Mouse (Mus musculus): ENCODE data around the gene Nanog. TPM values are rescaled to one million over a fixed set of nuclear protein-coding genes. Genes with fewer than 3 reads are reported as not detected.

The Nanog gene
- polyA plus RNA-seq, 1 experiment from 2014 or later = 0.09 TPM

DNA sequence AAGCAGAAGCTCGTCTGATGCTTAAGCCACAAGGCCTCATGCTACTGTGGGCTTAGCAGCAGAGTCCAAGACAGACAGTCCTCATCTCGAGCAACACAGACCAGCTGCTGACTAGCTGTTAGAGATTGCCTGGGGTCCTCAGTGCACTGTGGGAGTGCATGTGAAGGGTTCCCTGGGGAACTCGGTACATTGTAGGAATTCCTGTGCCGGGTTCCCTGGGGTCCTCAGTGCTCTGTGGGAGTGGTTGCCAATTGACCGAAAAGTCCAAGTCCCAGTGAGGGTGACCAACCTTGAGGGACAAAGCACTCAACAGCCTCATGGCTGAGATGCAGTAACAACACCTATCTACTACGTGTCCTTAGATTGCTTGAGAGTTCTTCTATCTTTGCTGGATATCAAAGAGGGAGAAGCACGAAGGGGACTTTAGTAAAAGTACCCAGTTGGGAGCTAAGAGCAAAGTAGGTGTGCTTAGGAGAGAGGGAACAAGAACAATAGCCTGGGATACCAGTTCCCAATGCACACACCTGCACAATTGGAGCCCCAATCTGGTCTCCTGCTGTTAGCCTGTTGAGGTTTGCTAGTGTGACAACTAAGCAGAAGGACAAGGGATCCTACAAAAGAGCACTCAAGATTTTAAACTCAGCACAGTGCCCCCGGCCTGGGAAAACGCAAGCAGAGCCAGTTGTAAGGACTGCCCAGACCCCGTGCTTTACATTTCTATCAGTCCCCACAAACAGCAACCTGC is 37.4 kb downstream of the Nanog start:
- H3K27me3 ChIP-seq (replicated peaks) = peaks cover 39% of the 10 kb centered on the region
- ATAC-seq (ENCODE audit: low FRiP score, low read depth) = no peak

DNA sequence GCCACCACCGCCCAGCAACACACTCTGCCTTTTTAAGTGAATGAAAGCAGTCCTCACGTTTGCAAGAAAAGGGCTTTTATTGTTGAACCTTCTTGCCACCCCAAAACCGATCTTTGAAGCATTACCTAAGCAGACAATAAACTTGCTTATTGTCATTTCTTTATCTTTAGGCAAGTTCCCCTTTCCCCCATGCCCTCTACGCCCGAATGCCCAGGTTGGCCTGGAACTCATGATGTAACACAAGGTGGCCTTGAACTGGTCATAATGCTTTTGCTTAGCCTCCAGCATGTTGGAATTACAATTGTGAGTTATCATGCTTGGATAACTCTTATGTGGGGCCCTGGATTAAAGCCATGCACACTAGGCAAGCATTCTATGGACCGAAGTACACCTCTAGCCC is 43.3 kb downstream of the Nanog start:
- no peak overlapping the region for H3K4me3 ChIP-seq
- ATAC-seq (ENCODE audit: low FRiP score, low read depth) = no peak
- H3K9ac ChIP-seq = no peak overlapping the region
- H3K36me3 ChIP-seq = no peaks in the 10 kb centered on the region
- no peaks in the 10 kb centered on the region for H3K9me3 ChIP-seq
- H3K27me3 ChIP-seq (replicated peaks) = no peaks in the 10 kb centered on the region
- H3K4me1 ChIP-seq = no peaks in the 10 kb centered on the region
- no peak overlapping the region for H3K27ac ChIP-seq
- 83% methylated on average over 6 of the region's 6 CpGs for WGBS
- no peak overlapping the region for H3K4me2 ChIP-seq (replicated peaks)

More for the DNA sequence above, 37.4 kb downstream of the Nanog start:
- Histone ChIP-seq H3K27ac (no peak overlapping the region), H3K36me3 (no peaks in the 10 kb centered on the region), H3K9ac (no peak overlapping the region), H3K4me2 (replicated peaks) (no peak overlapping the region), H3K4me3 (no peak overlapping the region), H3K4me1 (peaks cover 13% of the 10 kb centered on the region; the same call in 1 of the 2 replicates), H3K9me3 (no peaks in the 10 kb centered on the region)
- WGBS = 20% methylated on average over 10 of the region's 10 CpGs

DNA sequence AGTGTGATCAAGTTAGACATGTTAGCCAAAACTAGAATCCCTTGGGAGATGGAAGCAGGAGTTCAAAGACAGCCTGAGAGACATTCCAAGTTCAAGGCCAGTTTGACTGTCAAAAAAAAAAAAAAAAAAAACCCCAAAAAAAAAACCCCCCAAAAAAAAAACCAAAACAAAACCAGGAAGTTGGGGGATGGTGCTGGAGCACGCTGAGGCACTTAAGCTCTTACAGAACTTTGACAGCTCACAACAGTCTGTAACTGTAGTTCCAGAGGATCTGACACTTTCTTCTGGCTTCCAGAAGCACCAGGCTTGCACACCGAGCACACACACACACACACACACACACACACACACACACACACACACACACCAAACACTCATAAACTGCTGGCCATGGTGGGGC is 48.6 kb downstream of the Nanog start:
- Histone ChIP-seq H3K4me3 (no peak overlapping the region), H3K4me1 (no peaks in the 10 kb centered on the region), H3K4me2 (replicated peaks) (no peak overlapping the region), H3K27ac (no peak overlapping the region), H3K27me3 (replicated peaks) (no peaks in the 10 kb centered on the region), H3K36me3 (no peaks in the 10 kb centered on the region), H3K9ac (no peak overlapping the region), H3K9me3 (no peaks in the 10 kb centered on the region)
- no peak for ATAC-seq (ENCODE audit: low FRiP score, low read depth)
- WGBS = 65% methylated on average over 2 of the region's 2 CpGs

DNA sequence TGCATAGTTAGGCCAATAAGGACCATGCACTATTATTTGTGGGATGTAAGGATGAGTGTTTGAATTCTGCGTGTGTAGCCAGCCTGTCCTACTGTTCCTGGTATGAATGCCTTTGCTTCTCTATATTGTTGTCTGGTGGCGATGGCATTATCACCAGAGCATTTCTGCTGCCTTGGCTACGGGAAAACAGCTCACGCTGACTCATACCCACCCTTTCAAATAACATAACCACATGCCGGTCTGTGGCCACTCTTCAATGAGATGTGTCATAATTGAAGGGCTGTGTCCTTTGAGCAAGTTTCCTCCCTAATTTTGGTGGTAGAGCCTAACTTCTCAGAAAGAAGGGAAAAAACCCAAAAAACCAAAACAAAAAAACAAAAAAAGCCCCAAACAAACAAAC is 51.4 kb downstream of the Nanog start:
- Histone ChIP-seq H3K27me3 (replicated peaks) (peaks cover 4% of the 10 kb centered on the region; the same call in 1 of the 2 replicates), H3K9me3 (no peaks in the 10 kb centered on the region), H3K4me1 (no peaks in the 10 kb centered on the region), H3K9ac (no peak overlapping the region), H3K4me3 (no peak overlapping the region), H3K4me2 (replicated peaks) (no peak overlapping the region), H3K36me3 (no peaks in the 10 kb centered on the region), H3K27ac (no peak overlapping the region)
- 66% methylated on average over 5 of the region's 5 CpGs for WGBS
- ATAC-seq (ENCODE audit: low FRiP score, low read depth) = no peak

GRCm38 (mm10) chr6:122761011-122761599 is 53.8 kb downstream of the Nanog start:
- Histone ChIP-seq H3K9me3 (no peaks in the 10 kb centered on the region), H3K36me3 (no peaks in the 10 kb centered on the region), H3K4me3 (peak overlapping the region; percentile 27), H3K4me1 (0 out of 2 replicates have a peak, but pooled peaks cover 11% of the 10 kb centered on the region), H3K4me2 (replicated peaks) (peak overlapping the region; percentile 52), H3K27me3 (replicated peaks) (peaks cover 4% of the 10 kb centered on the region; the same call in 1 of the 2 replicates), H3K27ac (no peak overlapping the region), H3K9ac (no peak overlapping the region)
- peak; percentile 46; the same call in 1 of the 2 replicates for ATAC-seq (ENCODE audit: low FRiP score, low read depth)
- 2% methylated on average over 11 of the region's 11 CpGs for WGBS

DNA sequence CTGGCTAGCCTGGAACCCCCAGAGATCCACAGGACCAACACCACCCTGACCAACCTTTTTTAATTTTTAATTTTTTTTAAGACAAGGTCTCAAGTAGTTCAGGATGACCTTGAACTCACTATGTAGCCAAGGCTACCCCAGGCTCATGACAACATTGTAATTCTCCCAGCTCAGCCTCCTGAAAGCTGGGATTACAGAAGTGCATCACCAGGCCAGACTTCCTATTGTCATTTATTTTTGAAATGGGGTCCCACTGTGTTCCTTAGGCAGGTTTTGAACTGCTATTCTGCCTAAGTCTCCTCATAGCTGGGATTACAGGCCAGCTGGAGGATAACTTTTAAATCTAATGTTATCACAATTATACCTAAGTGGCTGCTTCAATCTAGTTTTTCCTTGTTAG is 54.6 kb downstream of the Nanog start:
- no peaks in the 10 kb centered on the region for H3K36me3 ChIP-seq
- ATAC-seq (ENCODE audit: low FRiP score, low read depth) = no peak
- H3K4me2 ChIP-seq (replicated peaks) = no peak overlapping the region
- peaks cover 4% of the 10 kb centered on the region; the same call in 1 of the 2 replicates for H3K27me3 ChIP-seq (replicated peaks)
- H3K27ac ChIP-seq = no peak overlapping the region
- 0 out of 2 replicates have a peak, but pooled peaks cover 11% of the 10 kb centered on the region for H3K4me1 ChIP-seq
- no peak overlapping the region for H3K4me3 ChIP-seq
- no peaks in the 10 kb centered on the region for H3K9me3 ChIP-seq
- H3K9ac ChIP-seq = no peak overlapping the region

DNA sequence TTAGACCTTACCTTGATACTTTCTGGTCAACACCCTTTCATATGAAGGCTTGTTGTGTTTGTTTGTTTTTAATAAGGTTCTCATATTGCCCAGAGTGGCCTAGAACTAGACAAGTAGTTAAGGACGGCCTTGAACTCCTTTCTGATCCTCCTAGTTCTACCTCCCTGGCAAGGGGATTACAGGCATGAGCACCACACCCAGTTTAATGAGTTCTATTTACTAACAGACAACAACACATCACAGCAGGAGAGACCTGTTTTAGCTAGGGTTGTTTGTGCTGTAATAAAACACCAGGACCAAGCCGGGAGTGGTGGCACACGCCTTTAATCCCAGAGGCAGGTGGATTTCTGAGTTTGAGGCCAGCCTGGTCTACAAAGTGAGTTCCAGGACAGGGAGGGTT is 55.2 kb downstream of the Nanog start:
- H3K27me3 ChIP-seq (replicated peaks) = peaks cover 4% of the 10 kb centered on the region; the same call in 1 of the 2 replicates
- no peaks in the 10 kb centered on the region for H3K9me3 ChIP-seq
- H3K4me1 ChIP-seq = 0 out of 2 replicates have a peak, but pooled peaks cover 11% of the 10 kb centered on the region
- no peaks in the 10 kb centered on the region for H3K36me3 ChIP-seq
- no peak for ATAC-seq (ENCODE audit: low FRiP score, low read depth)
- no peak overlapping the region for H3K27ac ChIP-seq
- no peak overlapping the region for H3K4me2 ChIP-seq (replicated peaks)
- 56% methylated on average over 3 of the region's 3 CpGs for WGBS
- no peak overlapping the region for H3K9ac ChIP-seq
- H3K4me3 ChIP-seq = no peak overlapping the region

- 64% methylated on average over 11 of the region's 11 CpGs for WGBS
- Histone ChIP-seq H3K27ac (no peak overlapping the region), H3K9me3 (no peaks in the 10 kb centered on the region), H3K9ac (no peak overlapping the region), H3K36me3 (no peaks in the 10 kb centered on the region), H3K4me1 (peaks cover 11% of the 10 kb centered on the region; the same call in 1 of the 2 replicates), H3K4me3 (no peak overlapping the region), H3K27me3 (replicated peaks) (peaks cover 4% of the 10 kb centered on the region; the same call in 1 of the 2 replicates), H3K4me2 (replicated peaks) (no peak overlapping the region)
- no peak for ATAC-seq (ENCODE audit: low FRiP score, low read depth)
Measured at GRCm38 (mm10) chr6:122762952-122763700, 55.8 kb downstream of the Nanog start.

GRCm38 (mm10) chr6:122763844-122764445 is 56.7 kb downstream of the Nanog start:
- H3K4me3 ChIP-seq = peak overlapping the region; percentile 40
- peak overlapping the region; percentile 57 for H3K9ac ChIP-seq
- H3K4me2 ChIP-seq (replicated peaks) = peak overlapping the region; percentile 82
- peaks cover 4% of the 10 kb centered on the region; the same call in 1 of the 2 replicates for H3K27me3 ChIP-seq (replicated peaks)
- peak; percentile 26 for ATAC-seq (ENCODE audit: low FRiP score, low read depth)
- H3K4me1 ChIP-seq = peaks cover 11% of the 10 kb centered on the region; the same call in 1 of the 2 replicates
- H3K9me3 ChIP-seq = no peaks in the 10 kb centered on the region
- 0 out of 2 replicates have a peak overlapping the region, but pooled peaks have one; percentile 37 for H3K27ac ChIP-seq
- no peaks in the 10 kb centered on the region for H3K36me3 ChIP-seq
- WGBS = 32% methylated on average over 17 of the region's 17 CpGs

Data from neural tube, embryonic 12.5 days (tissue).